Mouse (Mus musculus) heart, postnatal 36 days (tissue): ENCODE results near the gene Fam71d. TPM values are rescaled to one million over a fixed set of nuclear protein-coding genes. Genes with fewer than 3 reads are reported as not detected.

Source experiments
- DNase-seq, 2 experiments: peaks; one replicate each; pipeline ENCODE4 v3.0.0; 2021 to 2022
- intact Hi-C: fragments of 180-260 bp; cut with DNase I; formaldehyde crosslinking; loops from one replicate; pipeline ENCODE4 v1.15.1; 2025
- total RNA-seq, 2 experiments: library from RNA; stranded (reverse); gene quantifications; 2 replicates each; pipeline ENCODE4 v1.2.3; 2021

Fam71d gene
- total RNA-seq, result under 1 TPM in 1 of 2 experiments, not detected in 1; 0.17 TPM

DNA sequence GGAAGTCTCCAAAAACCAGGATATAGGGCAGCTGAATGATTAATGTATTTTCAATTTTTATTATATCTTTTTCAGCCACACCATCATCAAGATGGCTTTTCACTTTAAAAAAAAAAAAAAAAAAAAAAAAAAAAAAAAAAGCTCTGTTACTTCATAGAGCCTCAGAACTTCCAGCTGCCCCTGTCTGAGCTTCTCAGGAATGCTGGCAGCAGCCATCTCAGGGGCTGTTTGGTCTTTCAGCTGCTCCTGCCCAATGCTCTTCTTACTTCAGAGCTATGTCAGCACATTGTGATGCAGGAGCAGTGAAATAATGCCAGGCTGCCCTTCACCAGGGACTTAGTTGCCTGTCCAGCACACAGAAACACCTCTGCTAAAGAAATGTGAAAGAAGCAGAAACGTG, at the start of gene Fam71d:
Fam71d (plus strand) TSS at position 211 of the 400 bp plus-strand sequence.
- intact Hi-C loops, result no loop called here
- DNase-seq, result no peak

DNA sequence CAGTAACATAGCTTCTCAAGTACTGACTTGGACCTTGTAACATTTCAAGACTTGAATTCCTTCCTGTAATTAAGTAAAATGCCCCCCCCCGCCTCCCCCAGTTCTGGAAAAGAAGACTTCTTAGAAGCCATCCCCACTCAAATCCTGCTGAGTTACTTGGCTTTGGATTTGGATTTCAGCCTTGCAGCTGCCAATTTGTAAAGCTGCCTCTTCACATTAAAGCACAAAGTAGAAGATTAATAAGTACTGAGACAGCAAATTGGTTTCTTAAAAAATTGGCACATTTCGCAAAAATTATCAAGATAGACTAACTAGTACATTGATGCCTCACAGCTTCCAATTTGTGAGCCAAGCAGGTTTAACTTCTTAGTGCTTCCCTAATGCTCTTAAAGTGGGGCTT, 47.6 kb upstream of the Fam71d start:
- DNase-seq, result no peak

DNA sequence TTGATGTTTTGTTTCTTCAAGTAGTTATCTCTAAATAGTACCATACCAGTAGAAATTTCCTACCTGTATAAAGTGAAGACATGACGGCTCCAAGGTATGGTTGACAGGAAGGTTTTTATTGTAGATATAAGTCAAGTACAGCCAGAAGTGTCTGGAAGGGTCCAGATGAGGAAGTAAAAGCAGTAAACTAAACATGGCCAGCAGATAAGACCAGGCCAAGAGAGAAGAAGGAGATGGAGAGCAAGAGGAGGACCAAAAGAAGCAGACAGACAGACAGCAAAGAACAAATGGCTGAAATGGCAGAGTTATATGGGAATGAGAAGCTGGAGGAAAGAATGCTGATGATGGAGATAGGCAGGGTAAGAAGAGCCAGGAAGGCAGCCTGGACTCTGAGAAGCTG, 46.1 kb upstream of the Fam71d start:
- no peak for DNase-seq
- intact Hi-C loops, result no loop called here

More for the DNA sequence above, 47.6 kb upstream of the Fam71d start:
- intact Hi-C loops, result no loop called here

DNA sequence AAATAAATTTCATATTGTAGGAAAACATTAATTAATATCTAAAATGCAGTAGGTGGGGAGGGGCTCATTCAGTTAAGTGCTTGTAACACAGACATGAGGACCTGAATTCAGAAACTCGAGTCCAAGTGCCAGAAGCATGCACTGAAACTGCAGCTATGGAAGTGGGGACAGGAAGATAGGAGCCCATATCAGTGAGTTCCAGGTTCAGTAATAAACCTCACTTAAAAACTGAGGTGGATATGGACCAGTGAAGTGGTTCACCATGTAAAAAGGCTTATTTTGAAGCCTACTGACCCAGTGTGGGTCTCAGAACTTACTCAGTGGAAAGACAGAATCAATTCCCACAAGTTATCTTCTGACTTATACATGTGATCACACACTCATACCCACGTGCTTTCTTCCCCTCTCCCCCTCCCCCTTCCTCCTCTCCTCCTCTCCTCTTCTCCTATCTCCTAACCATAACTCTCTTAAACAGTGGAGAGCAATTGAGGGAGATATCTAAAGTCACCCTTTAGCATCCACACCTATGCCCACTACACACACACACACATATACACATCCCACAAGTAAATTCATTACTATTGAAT, 31.5 kb upstream of the Fam71d start:
- intact Hi-C loops, result loop anchor here (10.0 kb wide), 1 partner anchor 445 kb away; no protein-coding TSS in a partner anchor

DNA sequence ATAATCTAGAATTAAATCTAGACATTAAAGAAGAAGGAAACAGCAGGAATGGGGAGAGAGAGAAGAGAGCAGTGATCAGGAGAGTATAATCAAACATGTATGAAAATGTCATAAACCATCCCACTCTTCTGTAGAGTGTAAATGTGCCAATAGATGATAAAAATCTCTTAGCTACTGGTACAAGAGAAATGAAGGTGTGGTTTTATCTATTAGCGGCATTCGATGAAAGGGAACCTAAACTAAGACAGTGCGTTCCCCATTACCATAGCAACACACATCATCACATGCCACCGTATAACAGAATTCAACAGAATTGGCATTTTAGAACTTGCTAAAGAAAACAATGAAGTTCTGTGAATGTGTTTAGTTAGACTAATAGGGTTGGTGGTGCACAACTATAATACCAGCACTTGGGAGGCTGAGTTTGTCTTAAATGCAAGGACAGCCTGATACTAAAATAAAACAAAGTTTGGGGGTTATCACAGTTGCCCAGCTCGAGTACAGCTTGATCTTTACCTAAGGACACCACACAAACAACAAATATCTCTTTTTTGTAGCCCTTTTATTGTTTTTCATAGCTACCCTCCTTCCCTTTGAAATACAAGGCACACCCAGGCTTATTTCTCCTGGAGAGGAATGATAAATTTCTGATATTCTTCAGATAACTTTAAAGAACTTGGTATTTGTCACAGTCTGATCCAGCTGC, 13.1 kb upstream of the Fam71d start:
- no peak for DNase-seq
- intact Hi-C loops, result no loop called here

More for the DNA sequence above, 31.5 kb upstream of the Fam71d start:
- DNase-seq, result no peak

DNA sequence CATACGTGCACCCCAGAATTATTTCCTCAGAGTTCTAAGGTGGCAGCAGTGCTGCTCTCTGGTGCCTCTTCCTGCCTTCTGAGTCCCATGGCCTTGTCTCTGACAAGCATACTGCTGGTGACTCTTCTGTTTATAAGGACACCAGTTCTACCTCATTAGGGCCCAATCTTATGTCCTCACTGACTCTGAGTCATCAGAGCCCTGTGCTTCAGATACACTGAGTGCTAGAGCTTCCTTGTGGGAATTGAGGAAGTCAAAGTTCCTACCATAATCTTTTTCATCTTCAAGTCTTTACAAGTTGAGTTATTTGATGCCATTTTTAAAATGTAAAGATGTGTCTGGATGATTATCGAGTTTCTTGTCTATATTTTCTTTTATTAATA, 12.5 kb upstream of the Fam71d start:
- intact Hi-C loops, result no loop called here
- no peak for DNase-seq

DNA sequence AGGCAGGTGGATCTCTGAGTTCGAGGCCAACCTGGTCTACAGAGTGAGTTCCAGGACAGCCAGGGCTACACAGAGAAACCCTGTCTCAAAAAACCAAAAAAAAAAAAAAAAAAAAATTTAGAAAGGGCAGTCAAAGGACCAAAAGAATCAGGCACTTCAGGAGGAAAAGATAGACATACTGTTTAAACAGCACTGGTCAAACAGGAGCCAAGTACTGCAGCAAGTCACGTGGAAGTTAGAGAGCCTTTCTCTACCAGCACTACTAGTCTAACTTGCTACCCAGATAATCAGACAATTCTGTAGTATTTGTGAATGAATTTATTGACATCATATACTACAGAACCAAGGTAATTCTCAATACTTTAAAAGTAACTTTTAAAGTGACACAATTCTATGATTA, 10.3 kb upstream of the Fam71d start:
- DNase-seq, result no peak
- intact Hi-C loops, result no loop called here

DNA sequence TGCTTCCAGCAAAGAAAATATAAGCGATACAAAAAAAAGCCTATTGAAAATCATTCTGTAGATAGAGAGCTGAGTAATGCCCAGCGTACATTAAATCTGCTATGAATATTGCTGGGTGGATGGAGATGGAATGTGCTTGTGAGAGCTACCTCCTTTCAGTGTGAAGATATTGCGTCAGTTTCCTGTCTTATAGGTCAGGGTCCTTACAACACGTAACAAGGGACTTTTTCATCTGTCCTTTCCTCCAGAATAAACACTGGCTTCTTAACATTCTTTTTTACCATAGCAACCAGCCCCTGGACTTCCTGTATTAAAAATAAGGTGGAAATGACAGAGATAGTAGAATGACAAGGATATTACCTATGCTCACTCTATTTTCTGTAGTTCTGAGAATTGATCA, 9.1 kb upstream of the Fam71d start:
- DNase-seq, result no peak
- intact Hi-C loops, result no loop called here

DNA sequence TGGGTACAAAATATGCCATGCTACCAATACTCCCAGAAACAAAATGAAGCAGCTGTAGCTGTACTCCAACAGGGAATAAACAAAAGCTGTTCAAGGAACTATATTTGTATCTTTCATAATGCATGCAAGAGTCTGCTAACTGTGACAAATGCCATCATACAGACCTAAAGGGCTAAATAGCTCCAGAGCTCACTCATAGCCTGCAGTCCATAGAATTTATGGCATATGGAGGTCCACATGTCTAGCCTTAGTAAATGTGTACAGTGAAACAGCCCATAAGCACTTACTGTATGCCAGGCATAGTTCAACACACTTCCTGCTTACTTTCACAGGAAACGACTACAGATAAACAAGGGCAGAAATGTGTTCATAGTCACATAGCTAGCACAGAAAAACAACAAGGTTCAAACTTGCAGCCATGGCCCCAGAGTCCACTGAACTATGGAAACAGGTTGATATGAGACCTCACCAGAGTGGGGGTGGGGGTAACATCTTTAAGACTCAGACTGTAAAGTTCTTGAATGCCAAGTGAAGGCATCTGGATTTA, 5.6 kb upstream of the Fam71d start:
- no peak for DNase-seq
- intact Hi-C loops, result no loop called here

DNA sequence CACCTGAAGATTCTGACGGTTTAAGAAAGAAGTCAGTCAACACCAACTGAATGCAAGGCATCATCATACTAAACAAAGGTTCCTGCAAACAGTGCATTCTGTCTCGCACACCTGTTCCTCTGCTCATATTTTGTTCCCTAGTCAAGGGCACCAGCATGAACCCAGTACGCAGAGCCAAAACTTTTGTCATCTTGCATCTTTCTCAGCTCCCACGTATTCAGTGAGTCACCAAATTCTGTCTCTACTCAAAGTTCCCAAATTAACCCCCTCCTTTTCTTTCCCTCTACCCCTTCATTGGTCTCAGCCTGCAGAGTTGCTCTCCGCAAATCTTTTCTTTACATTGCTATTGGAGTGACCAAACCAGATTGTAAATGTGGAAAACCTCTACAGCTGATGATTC, 2.5 kb upstream of the Fam71d start:
- no peak for DNase-seq
- intact Hi-C loops, result no loop called here

DNA sequence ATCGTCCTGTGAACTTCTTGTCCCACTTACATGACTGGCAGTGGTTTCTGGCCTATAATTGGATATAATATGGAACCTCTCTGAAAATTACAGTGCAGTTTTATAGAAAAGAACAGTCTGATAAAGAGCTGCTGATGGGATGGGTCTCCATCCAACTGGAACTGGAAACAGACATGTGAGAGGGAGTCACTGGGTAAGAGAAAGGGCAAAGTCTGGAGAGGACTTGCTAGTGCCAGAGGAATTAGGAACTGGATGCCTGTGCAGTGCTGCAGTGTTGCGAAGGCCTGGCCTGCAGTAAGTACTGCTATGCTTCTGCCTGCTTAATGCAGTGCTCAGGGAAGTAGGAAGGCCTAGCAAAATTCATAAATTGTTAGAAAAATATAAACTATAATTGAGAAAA, 1.9 kb downstream of the Fam71d start:
- intact Hi-C loops, result no loop called here
- DNase-seq, result no peak

DNA sequence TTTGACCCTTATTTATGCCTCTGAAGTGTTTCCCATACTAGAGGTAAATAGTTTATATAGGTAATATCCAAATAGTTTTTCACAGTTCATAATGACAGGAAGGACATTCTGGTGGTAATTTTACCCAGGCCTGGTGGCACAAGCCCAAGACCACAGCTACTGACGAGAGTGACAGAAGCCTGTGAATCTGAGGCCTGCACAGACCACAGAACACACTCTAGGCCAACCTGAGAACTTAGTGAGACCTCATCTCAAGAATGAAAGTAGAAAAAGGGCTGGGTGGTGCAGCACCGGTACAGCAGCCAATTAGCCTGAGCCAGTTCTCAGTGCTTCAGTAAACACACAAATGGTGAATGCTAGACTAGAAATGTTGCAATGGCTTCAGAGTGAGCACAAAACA, 26.4 kb downstream of the Fam71d start:
- no peak for DNase-seq
- intact Hi-C loops, result no loop called here

DNA sequence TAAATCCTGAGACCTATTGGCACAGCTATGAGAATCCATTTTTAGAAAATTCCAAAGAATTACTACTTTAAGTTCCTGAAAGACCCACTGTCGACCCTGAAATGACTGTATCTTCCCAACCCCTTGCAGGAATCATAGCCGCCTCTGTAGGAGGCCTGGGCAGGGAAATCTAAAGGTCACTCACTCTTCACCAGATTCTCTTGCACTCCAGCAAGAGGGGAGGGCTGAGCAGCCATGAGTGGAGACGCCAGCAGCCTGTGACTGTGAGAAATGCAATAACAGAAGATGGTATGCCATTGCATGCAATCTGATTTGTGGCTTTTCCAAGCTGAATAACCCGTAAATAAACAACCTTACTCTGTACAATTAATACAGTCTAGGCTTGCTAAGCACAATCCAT, 36.4 kb downstream of the Fam71d start:
- intact Hi-C loops, result no loop called here
- no peak for DNase-seq

DNA sequence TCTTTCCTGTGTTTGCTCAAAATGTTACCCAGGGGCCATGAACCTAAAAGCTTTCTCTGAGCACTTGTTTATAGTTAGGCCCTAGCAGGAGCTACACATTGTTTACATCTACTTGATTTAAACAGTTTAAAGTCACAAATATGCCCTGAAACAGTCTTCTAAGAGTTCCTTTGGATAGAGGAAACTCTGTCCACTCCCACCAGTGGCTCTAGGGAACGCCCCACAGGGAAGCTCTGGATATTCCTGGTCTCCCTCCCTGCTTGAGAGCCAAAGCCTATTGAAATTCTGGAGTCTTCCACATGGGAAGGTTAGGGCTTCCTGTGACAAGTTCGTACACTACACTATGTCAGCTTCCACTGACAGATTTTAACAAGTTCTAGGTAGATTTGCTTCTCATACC, 48.3 kb downstream of the Fam71d start:
- DNase-seq, result no peak
- intact Hi-C loops, result no loop called here

DNA sequence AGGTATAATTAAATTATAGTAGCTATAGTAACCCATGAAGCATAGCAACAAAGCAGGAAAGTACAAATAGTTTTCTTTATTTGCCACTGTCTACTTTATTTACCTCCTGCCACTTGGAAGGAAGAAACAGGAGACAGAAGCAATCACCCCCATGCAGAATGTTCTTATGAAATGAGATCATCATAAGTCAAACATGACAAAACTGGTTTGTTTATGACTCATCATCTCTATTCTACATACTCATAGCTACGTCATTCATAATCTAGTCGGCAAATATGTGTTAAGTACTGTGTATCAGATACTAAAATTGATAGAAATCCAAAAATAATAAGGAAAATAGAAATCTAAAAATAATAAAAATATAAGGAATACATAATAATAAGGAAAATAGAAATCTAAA, 49.0 kb downstream of the Fam71d start:
- DNase-seq, result no peak
- intact Hi-C loops, result no loop called here

DNA sequence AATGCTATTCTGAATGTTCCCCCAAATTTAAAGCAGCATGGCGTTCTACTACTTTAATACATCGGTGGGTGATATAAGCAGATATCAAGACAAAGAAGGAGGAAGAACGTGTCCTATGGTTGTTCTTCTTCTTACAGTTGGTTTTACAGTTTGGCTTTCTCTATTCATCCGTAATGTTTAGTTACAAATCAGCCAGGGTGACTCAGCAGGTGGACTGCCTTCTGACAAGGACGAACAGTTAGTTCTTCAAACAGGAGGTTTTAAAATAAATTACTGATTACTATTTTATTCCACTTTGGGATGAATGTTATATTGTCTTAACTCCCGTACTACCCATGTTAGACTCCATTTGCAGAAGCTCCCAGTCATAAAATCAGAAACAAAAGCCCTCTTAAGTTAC, 54.9 kb downstream of the Fam71d start:
- no peak for DNase-seq
- intact Hi-C loops, result loop anchor here (5.0 kb wide), 1 partner anchor 519 kb away; the partner anchor contains the start of gene Gphn

DNA sequence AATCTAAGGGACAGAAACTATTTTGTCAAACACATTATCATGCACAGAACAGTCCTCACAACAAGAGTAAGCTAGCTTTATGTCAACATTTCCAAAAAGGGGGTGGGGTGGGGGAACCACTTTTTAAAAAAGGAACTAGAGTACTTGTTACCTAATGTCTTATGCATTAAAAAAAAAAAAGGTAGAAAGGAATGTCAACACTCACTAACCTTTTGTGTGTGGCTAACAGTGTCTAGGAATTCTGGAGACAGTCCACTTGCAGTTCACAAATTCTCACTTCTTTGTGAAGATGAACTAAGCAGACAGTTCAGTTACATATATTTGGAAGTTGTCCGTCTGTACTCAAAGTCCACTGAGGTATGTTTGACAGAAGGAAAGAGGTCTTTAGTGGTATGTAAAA, 56.1 kb downstream of the Fam71d start:
- no peak for DNase-seq
- intact Hi-C loops, result loop anchor here (5.0 kb wide), 1 partner anchor 520 kb away; the partner anchor contains the start of gene Gphn

DNA sequence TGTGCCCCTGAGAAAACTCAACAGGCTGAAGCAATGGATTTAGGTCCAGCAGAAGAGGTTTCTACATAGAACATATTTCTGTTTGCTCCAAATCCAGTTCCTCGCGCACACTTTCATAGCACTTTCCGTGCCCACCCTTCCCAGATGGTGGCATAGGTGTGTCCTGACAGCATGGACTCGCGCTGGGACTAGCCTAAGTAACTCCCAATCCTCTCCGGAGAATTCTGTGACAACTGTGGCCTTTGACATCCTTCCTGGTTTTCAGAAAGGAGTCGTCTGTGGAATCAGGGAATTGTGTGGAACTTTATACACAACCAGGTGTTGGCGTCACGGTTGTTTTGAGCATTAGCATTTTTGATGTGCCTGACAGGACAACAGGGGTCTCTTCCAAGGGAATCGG, 56.8 kb downstream of the Fam71d start:
- DNase-seq, result no peak
- intact Hi-C loops, result loop anchor here (2.0 to 5.0 kb wide), 2 partner anchors 113 to 521 kb away; partner anchors contain the start of genes Atp6v1d, Eif2s1 and Gphn

DNA sequence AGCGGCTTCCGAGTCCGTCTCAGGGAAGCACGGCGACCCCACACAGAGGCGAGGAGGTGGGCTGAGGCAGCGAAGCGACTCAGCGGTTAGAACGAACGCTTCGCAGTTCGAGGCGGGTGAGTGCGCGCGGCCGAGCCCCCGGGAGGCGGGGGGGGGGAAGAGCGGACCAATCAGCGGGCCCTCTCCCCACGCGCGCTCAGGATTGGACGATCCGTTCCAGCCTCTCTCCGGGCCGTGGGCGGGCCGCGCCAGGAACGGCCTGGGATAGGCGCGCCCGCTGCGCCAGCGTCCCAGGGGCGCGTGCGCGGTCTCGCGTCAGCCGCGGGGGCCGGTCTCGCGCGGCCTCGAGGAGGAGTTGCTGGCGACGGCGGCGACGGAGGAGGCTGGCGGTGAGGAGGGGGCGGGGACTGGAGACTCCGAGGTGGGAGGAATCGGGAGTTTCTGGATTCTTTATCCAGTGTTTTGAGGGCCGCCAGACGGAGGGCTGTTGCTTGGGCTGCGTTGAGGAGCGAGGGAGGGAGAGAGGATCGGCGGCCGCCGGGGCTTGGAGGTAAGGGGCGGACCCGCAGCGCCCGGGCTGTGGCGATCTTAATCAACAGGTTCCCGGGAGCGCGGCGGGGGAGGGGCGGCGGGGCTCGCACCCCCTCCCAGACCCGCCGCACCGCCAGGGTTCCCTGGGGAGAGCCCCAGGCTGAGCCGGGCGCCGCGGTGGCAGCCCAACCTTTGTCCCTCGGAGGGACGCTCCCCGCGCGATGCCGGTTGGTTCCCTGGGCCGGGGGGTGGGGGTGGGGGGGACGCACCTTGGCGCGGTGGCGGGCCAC, 57.4 kb downstream of the Fam71d start, which contains the start of gene Mpp5:
Mpp5 (plus strand) TSS at position 351 of the 821 bp plus-strand sequence.
- peak; percentile 94 to 95 for DNase-seq

DNA sequence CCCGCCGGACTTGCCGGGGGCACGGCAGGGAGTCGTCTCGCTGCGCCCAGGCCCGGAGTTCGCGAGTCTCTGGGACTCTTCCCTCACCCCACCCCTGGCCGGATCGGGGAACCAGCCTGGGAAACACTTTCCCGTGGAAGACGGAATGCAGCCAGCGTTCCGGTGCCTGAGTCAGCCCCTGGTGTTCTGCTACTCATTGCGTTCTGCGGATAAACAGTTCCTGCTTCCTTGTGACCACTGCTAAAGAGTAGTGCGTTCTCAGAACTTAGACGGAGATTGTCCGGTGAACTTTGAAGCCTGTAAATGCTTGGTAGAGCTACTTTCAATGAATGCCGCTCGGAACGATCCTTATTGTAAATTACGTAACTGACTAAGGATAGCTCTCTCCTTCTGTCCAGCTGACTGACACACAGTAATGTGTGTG, 58.1 kb downstream of the Fam71d start:
- peak; percentile 64 to 81 for DNase-seq
- intact Hi-C loops, result loop anchor here (2.0 to 5.0 kb wide), 2 partner anchors 111 to 522 kb away; partner anchors contain the start of genes Atp6v1d, Eif2s1 and Gphn

More for the DNA sequence above, 57.4 kb downstream of the Fam71d start, which contains the start of gene Mpp5:
- intact Hi-C loops, result loop anchor here (2.0 to 5.0 kb wide), 2 partner anchors 112 to 521 kb away; partner anchors contain the start of genes Atp6v1d, Eif2s1 and Gphn

DNA sequence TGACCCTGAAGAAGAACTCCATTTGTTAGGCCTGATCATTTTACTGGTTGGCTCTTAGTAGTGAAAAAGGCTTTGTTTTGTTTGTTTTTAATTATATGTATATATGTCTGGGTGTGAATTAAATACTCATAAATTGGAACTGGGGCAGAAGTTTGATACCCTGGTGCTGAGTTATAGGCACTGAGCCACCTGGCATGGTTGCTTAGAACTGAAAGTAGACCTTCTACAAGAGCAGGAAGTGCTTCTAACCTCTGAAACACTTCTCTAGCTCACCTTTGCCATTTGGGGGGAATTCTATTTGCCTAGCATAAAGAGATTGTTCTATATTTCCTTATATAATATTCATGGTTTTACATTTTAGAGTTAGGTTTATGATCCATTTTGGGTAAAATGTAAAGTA, 70.6 kb downstream of the Fam71d start:
- intact Hi-C loops, result no loop called here
- DNase-seq, result no peak
